Mouse (Mus musculus): ENCODE data around the gene Syt12. TPM values are rescaled to one million over a fixed set of nuclear protein-coding genes. Genes with fewer than 3 reads are reported as not detected.
A peak's percentile ranks its signal among the peaks of the same experiment; 100 is the strongest.

Gene Syt12
- polyA plus RNA-seq, 1 experiment: 14.4 TPM

GRCm38 (mm10) chr19:4474739-4475138, 2.5 kb downstream of the Syt12 start:
- Histone ChIP-seq H3K79me3 (ENCODE audit: low read depth) (no peaks in the 10 kb centered on the region), H3K36me3 (ENCODE audit: control insufficient read depth, insufficient read depth) (no peaks in the 10 kb centered on the region), H3K79me2 (ENCODE audit: control insufficient read depth, insufficient read depth) (peaks cover 8% of the 10 kb centered on the region), H3ac (ENCODE audit: control insufficient read depth, insufficient read length, low read depth) (no peak overlapping the region), H3K27me3 (ENCODE audit: control insufficient read depth, insufficient read depth, insufficient read length) (no peaks in the 10 kb centered on the region), H3K4me3 (ENCODE audit: insufficient read depth, poor library complexity, severe bottlenecking) (no peak overlapping the region)
- TF ChIP-seq MYOD1 (IDR thresholded peaks at IDR 0.05; ENCODE audit: control insufficient read depth, insufficient read length, low read depth): no peak
- TF ChIP-seq CTCF (IDR thresholded peaks at IDR 0.05; ENCODE audit: control insufficient read depth, insufficient read depth, insufficient read length): no peak
- TF ChIP-seq FOSL1 (IDR thresholded peaks at IDR 0.05; ENCODE audit: insufficient read depth, low read length, poor library complexity, severe bottlenecking): no peak
- no peak for TF ChIP-seq MYOG (IDR thresholded peaks at IDR 0.05; ENCODE audit: control insufficient read depth, extremely low read depth, insufficient read length)
- no peak for TF ChIP-seq MAX (IDR thresholded peaks at IDR 0.05)
- no peak for TF ChIP-seq CEBPB (IDR thresholded peaks at IDR 0.05; ENCODE audit: low read depth)
- no peak for TF ChIP-seq USF1 (IDR thresholded peaks at IDR 0.05; ENCODE audit: low read depth)

- no peaks in the 10 kb centered on the region for H3K79me3 ChIP-seq (ENCODE audit: low read depth)
- no peaks in the 10 kb centered on the region for H3K27me3 ChIP-seq (ENCODE audit: control insufficient read depth, insufficient read depth, insufficient read length)
- peaks cover 8% of the 10 kb centered on the region for H3K79me2 ChIP-seq (ENCODE audit: control insufficient read depth, insufficient read depth)
- H3ac ChIP-seq (ENCODE audit: control insufficient read depth, insufficient read length, low read depth): no peak overlapping the region
- no peaks in the 10 kb centered on the region for H3K36me3 ChIP-seq (ENCODE audit: control insufficient read depth, insufficient read depth)
- H3K4me3 ChIP-seq (ENCODE audit: insufficient read depth, poor library complexity, severe bottlenecking): no peak overlapping the region
- no peak for TF ChIP-seq CEBPB (IDR thresholded peaks at IDR 0.05; ENCODE audit: low read depth)
- no peak for TF ChIP-seq USF1 (IDR thresholded peaks at IDR 0.05; ENCODE audit: low read depth)
- no peak for TF ChIP-seq MYOD1 (IDR thresholded peaks at IDR 0.05; ENCODE audit: control insufficient read depth, insufficient read length, low read depth)
- TF ChIP-seq CTCF (IDR thresholded peaks at IDR 0.05; ENCODE audit: control insufficient read depth, insufficient read depth, insufficient read length): no peak
- TF ChIP-seq MYOG (IDR thresholded peaks at IDR 0.05; ENCODE audit: control insufficient read depth, extremely low read depth, insufficient read length): no peak
- TF ChIP-seq MAX (IDR thresholded peaks at IDR 0.05): no peak
- TF ChIP-seq FOSL1 (IDR thresholded peaks at IDR 0.05; ENCODE audit: insufficient read depth, low read length, poor library complexity, severe bottlenecking): no peak
These were observed 3.7 kb downstream of the Syt12 start for GRCm38 (mm10) chr19:4473549-4473948.

- no peaks in the 10 kb centered on the region for H3K27me3 ChIP-seq (ENCODE audit: control insufficient read depth, insufficient read depth, insufficient read length)
- H3ac ChIP-seq (ENCODE audit: control insufficient read depth, insufficient read length, low read depth): no peak overlapping the region
- no peaks in the 10 kb centered on the region for H3K79me3 ChIP-seq (ENCODE audit: low read depth)
- TF ChIP-seq CTCF (IDR thresholded peaks at IDR 0.05; ENCODE audit: control insufficient read depth, insufficient read depth, insufficient read length): no peak
- TF ChIP-seq MYOD1 (IDR thresholded peaks at IDR 0.05; ENCODE audit: control insufficient read depth, insufficient read length, low read depth): no peak
- TF ChIP-seq MAX (IDR thresholded peaks at IDR 0.05): no peak
- no peak for TF ChIP-seq USF1 (IDR thresholded peaks at IDR 0.05; ENCODE audit: low read depth)
- TF ChIP-seq CEBPB (IDR thresholded peaks at IDR 0.05; ENCODE audit: low read depth): no peak
- TF ChIP-seq FOSL1 (IDR thresholded peaks at IDR 0.05; ENCODE audit: insufficient read depth, low read length, poor library complexity, severe bottlenecking): no peak
- no peak for TF ChIP-seq MYOG (IDR thresholded peaks at IDR 0.05; ENCODE audit: control insufficient read depth, extremely low read depth, insufficient read length)
- peaks cover 7% of the 10 kb centered on the region for H3K36me3 ChIP-seq (ENCODE audit: control insufficient read depth, insufficient read depth)
- no peak overlapping the region for H3K4me3 ChIP-seq (ENCODE audit: insufficient read depth, poor library complexity, severe bottlenecking)
- H3K79me2 ChIP-seq (ENCODE audit: control insufficient read depth, insufficient read depth): no peaks in the 10 kb centered on the region
These were observed 8.9 kb downstream of the Syt12 start for GRCm38 (mm10) chr19:4468363-4468762.

- no peak overlapping the region for H3ac ChIP-seq (ENCODE audit: control insufficient read depth, insufficient read length, low read depth)
- H3K27me3 ChIP-seq (ENCODE audit: control insufficient read depth, insufficient read depth, insufficient read length): no peaks in the 10 kb centered on the region
- peaks cover 10% of the 10 kb centered on the region for H3K36me3 ChIP-seq (ENCODE audit: control insufficient read depth, insufficient read depth)
- no peak overlapping the region for H3K4me3 ChIP-seq (ENCODE audit: insufficient read depth, poor library complexity, severe bottlenecking)
- H3K79me2 ChIP-seq (ENCODE audit: control insufficient read depth, insufficient read depth): no peaks in the 10 kb centered on the region
- H3K79me3 ChIP-seq (ENCODE audit: low read depth): no peaks in the 10 kb centered on the region
- no peak for TF ChIP-seq MYOG (IDR thresholded peaks at IDR 0.05; ENCODE audit: control insufficient read depth, extremely low read depth, insufficient read length)
- TF ChIP-seq MYOD1 (IDR thresholded peaks at IDR 0.05; ENCODE audit: control insufficient read depth, insufficient read length, low read depth): no peak
- no peak for TF ChIP-seq CEBPB (IDR thresholded peaks at IDR 0.05; ENCODE audit: low read depth)
- TF ChIP-seq FOSL1 (IDR thresholded peaks at IDR 0.05; ENCODE audit: insufficient read depth, low read length, poor library complexity, severe bottlenecking): no peak
- no peak for TF ChIP-seq CTCF (IDR thresholded peaks at IDR 0.05; ENCODE audit: control insufficient read depth, insufficient read depth, insufficient read length)
- TF ChIP-seq MAX (IDR thresholded peaks at IDR 0.05): no peak
- TF ChIP-seq USF1 (IDR thresholded peaks at IDR 0.05; ENCODE audit: low read depth): no peak
These were observed 12.6 kb downstream of the Syt12 start for GRCm38 (mm10) chr19:4464666-4465065.

GRCm38 (mm10) chr19:4461981-4462380, 15.3 kb downstream of the Syt12 start:
- H3K4me3 ChIP-seq (ENCODE audit: insufficient read depth, poor library complexity, severe bottlenecking): no peak overlapping the region
- H3ac ChIP-seq (ENCODE audit: control insufficient read depth, insufficient read length, low read depth): no peak overlapping the region
- no peaks in the 10 kb centered on the region for H3K27me3 ChIP-seq (ENCODE audit: control insufficient read depth, insufficient read depth, insufficient read length)
- no peaks in the 10 kb centered on the region for H3K79me3 ChIP-seq (ENCODE audit: low read depth)
- peaks cover 10% of the 10 kb centered on the region for H3K36me3 ChIP-seq (ENCODE audit: control insufficient read depth, insufficient read depth)
- H3K79me2 ChIP-seq (ENCODE audit: control insufficient read depth, insufficient read depth): no peaks in the 10 kb centered on the region
- peak; percentile 67 for TF ChIP-seq CEBPB (IDR thresholded peaks at IDR 0.05; ENCODE audit: low read depth)
- TF ChIP-seq USF1 (IDR thresholded peaks at IDR 0.05; ENCODE audit: low read depth): no peak
- TF ChIP-seq CTCF (IDR thresholded peaks at IDR 0.05; ENCODE audit: control insufficient read depth, insufficient read depth, insufficient read length): no peak
- no peak for TF ChIP-seq MYOD1 (IDR thresholded peaks at IDR 0.05; ENCODE audit: control insufficient read depth, insufficient read length, low read depth)

- H3K4me3 ChIP-seq (ENCODE audit: insufficient read depth, poor library complexity, severe bottlenecking): no peak overlapping the region
- H3ac ChIP-seq (ENCODE audit: control insufficient read depth, insufficient read length, low read depth): no peak overlapping the region
- no peaks in the 10 kb centered on the region for H3K79me2 ChIP-seq (ENCODE audit: control insufficient read depth, insufficient read depth)
- TF ChIP-seq CTCF (IDR thresholded peaks at IDR 0.05; ENCODE audit: control insufficient read depth, insufficient read depth, insufficient read length) (peak; percentile 40), CEBPB (IDR thresholded peaks at IDR 0.05; ENCODE audit: low read depth) (no peak), MYOG (IDR thresholded peaks at IDR 0.05; ENCODE audit: control insufficient read depth, extremely low read depth, insufficient read length) (no peak), USF1 (IDR thresholded peaks at IDR 0.05; ENCODE audit: low read depth) (no peak), FOSL1 (IDR thresholded peaks at IDR 0.05; ENCODE audit: insufficient read depth, low read length, poor library complexity, severe bottlenecking) (no peak), MYOD1 (IDR thresholded peaks at IDR 0.05; ENCODE audit: control insufficient read depth, insufficient read length, low read depth) (no peak), MAX (IDR thresholded peaks at IDR 0.05) (no peak)
- no peaks in the 10 kb centered on the region for H3K79me3 ChIP-seq (ENCODE audit: low read depth)
- H3K27me3 ChIP-seq (ENCODE audit: control insufficient read depth, insufficient read depth, insufficient read length): no peaks in the 10 kb centered on the region
- peaks cover 7% of the 10 kb centered on the region for H3K36me3 ChIP-seq (ENCODE audit: control insufficient read depth, insufficient read depth)
These were observed 21.0 kb downstream of the Syt12 start for GRCm38 (mm10) chr19:4456227-4456626.

All from C2C12 (cell line).